In genomic region chr2:178175286-178175931, GRCm38 (mm10) we compare ENCODE assay signal across 8 mouse cellular contexts. TPM values are rescaled to one million over a fixed set of nuclear protein-coding genes. Genes with fewer than 3 reads are reported as not detected.
DNase-seq lines count a peak whose midpoint lies in the region; ATAC-seq and TF ChIP-seq lines count a peak whose summit lies in the region.

No protein-coding gene starts in this region.

- no peak overlapping the region for H3K4me3 ChIP-seq in kidney, embryonic 15.5 days (replicated peaks)
- no peak overlapping the region for H3K4me3 ChIP-seq in kidney, adult 2 months (ENCODE audit: insufficient read depth, low read depth, low read length)
- peak overlapping the region; percentile 15 for H3K4me3 ChIP-seq in hindbrain, embryonic 16.5 days (ENCODE audit: low read length)
- H3K4me3 ChIP-seq in neural tube, embryonic 15.5 days (replicated peaks), result peak overlapping the region; percentile 33

- no peak overlapping the region for H3K9ac ChIP-seq in kidney, embryonic 15.5 days
- peak overlapping the region; percentile 14 for H3K9ac ChIP-seq in hindbrain, embryonic 16.5 days (ENCODE audit: low read depth, low read length)
- peak overlapping the region; percentile 37 for H3K9ac ChIP-seq in neural tube, embryonic 15.5 days (replicated peaks)

- H3K9me3 ChIP-seq in kidney, embryonic 15.5 days (replicated peaks), result no peaks in the 10 kb centered on the region
- H3K9me3 ChIP-seq in hindbrain, embryonic 16.5 days (ENCODE audit: control insufficient read depth, low read length), result no peaks in the 10 kb centered on the region
- H3K9me3 ChIP-seq in neural tube, embryonic 15.5 days (replicated peaks), result no peaks in the 10 kb centered on the region

- no peak for TF ChIP-seq POLR2A in kidney, adult 2 months (IDR thresholded peaks at IDR 0.05; ENCODE audit: low read depth, low read length)

- TF ChIP-seq CTCF in kidney, adult 2 months (conservative IDR thresholded peaks at IDR 0.05; ENCODE audit: insufficient read depth, insufficient read length, low read depth, low read length), result no peak

- no peak for DNase-seq in kidney, adult 2 months
- DNase-seq in embryo, embryonic 10.5 days (ENCODE audit: low spot score), result peak; percentile 58
- DNase-seq in cerebellum, adult 9-11 months, result no peak
- DNase-seq in urinary bladder, postnatal 14 days (ENCODE audit: low spot score), result no peak
- no peak for DNase-seq in ovary, postnatal 36 days (ENCODE audit: low spot score)

- no peaks in the 10 kb centered on the region for H3K27me3 ChIP-seq in kidney, embryonic 15.5 days
- H3K27me3 ChIP-seq in kidney, adult 2 months (replicated peaks; ENCODE audit: control insufficient read depth, insufficient read depth, low read length), result no peaks in the 10 kb centered on the region
- no peaks in the 10 kb centered on the region for H3K27me3 ChIP-seq in hindbrain, embryonic 16.5 days (replicated peaks; ENCODE audit: control insufficient read depth, insufficient read depth, low read length)
- no peaks in the 10 kb centered on the region for H3K27me3 ChIP-seq in neural tube, embryonic 15.5 days (replicated peaks)

- 38% methylated on average over 16 of the region's 16 CpGs for WGBS in kidney, embryonic 15.5 days
- 38% methylated on average over 16 of the region's 16 CpGs for WGBS in kidney, adult 2 months
- WGBS in hindbrain, embryonic 16.5 days, result 27% methylated on average over 16 of the region's 16 CpGs
- WGBS in neural tube, embryonic 15.5 days, result 26% methylated on average over 16 of the region's 16 CpGs

- H3K27ac ChIP-seq in kidney, embryonic 15.5 days, result no peak overlapping the region
- H3K27ac ChIP-seq in kidney, adult 2 months (ENCODE audit: insufficient read depth, low read depth, low read length), result no peak overlapping the region
- peak overlapping the region; percentile 61 for H3K27ac ChIP-seq in hindbrain, embryonic 16.5 days (ENCODE audit: low read depth, low read length)
- H3K27ac ChIP-seq in neural tube, embryonic 15.5 days (replicated peaks), result peak overlapping the region; percentile 83

- ATAC-seq in kidney, embryonic 15.5 days (replicated peaks; ENCODE audit: low FRiP score), result peak; percentile 70; the same call in 1 of the 2 replicates
- peak; percentile 91 for ATAC-seq in hindbrain, embryonic 16.5 days
- peak; percentile 82 for ATAC-seq in neural tube, embryonic 15.5 days (ENCODE audit: low FRiP score)

- no peaks in the 10 kb centered on the region for H3K36me3 ChIP-seq in kidney, embryonic 15.5 days
- no peaks in the 10 kb centered on the region for H3K36me3 ChIP-seq in kidney, adult 2 months (ENCODE audit: control insufficient read depth, insufficient read depth, low read length)
- no peaks in the 10 kb centered on the region for H3K36me3 ChIP-seq in hindbrain, embryonic 16.5 days (ENCODE audit: control insufficient read depth, insufficient read depth, low read length)
- H3K36me3 ChIP-seq in neural tube, embryonic 15.5 days, result no peaks in the 10 kb centered on the region

- H3K4me2 ChIP-seq in kidney, embryonic 15.5 days, result peak overlapping the region; percentile 47
- H3K4me2 ChIP-seq in hindbrain, embryonic 16.5 days (ENCODE audit: low read length), result peak overlapping the region; percentile 44
- peak overlapping the region; percentile 56 for H3K4me2 ChIP-seq in neural tube, embryonic 15.5 days

- H3K4me1 ChIP-seq in kidney, embryonic 15.5 days, result no peaks in the 10 kb centered on the region
- H3K4me1 ChIP-seq in kidney, adult 2 months (ENCODE audit: control insufficient read depth, insufficient read depth, low read length), result no peaks in the 10 kb centered on the region
- peaks cover 16% of the 10 kb centered on the region for H3K4me1 ChIP-seq in hindbrain, embryonic 16.5 days (ENCODE audit: control insufficient read depth, insufficient read depth, low read depth, low read length)
- peaks cover 24% of the 10 kb centered on the region for H3K4me1 ChIP-seq in neural tube, embryonic 15.5 days

RNA-seq across cellular contexts. Expression of gene Phactr3, which starts 56.6 kb away (rescaled TPM):
- polyA plus RNA-seq in kidney, embryonic 15.5 days (2015; fragmentation: Nextera tagmentation; extraction: Ambion mirVana), result 0.85 and 1.5 TPM in 2 replicates
- 0.05 and 0.17 TPM in 2 replicates for polyA plus RNA-seq in kidney, adult 2 months (2012; rRNA removed)
- 55.3 and 69.1 TPM in 2 replicates for polyA plus RNA-seq in hindbrain, embryonic 16.5 days (2015; fragmentation: Nextera tagmentation; extraction: Ambion mirVana)
- polyA plus RNA-seq in neural tube, embryonic 15.5 days (2015; fragmentation: Nextera tagmentation; extraction: Ambion mirVana), result 47.1 and 57.2 TPM in 2 replicates

Comparison
In these comparisons a context has a peak if more than half of its experiments do, and no peak if none do; other contexts are left out.
1. H3K27ac ChIP-seq: peak in hindbrain, embryonic 16.5 days (single experiment) and neural tube, embryonic 15.5 days (single experiment); none in kidney, embryonic 15.5 days (single experiment) and kidney, adult 2 months (single experiment).
2. H3K4me3 ChIP-seq: peak in hindbrain, embryonic 16.5 days (single experiment) and neural tube, embryonic 15.5 days (single experiment); none in kidney, embryonic 15.5 days (single experiment) and kidney, adult 2 months (single experiment).
3. RNA of gene Phactr3, which starts 56.6 kb away (polyA plus RNA-seq): 55.3 to 69.1 TPM in hindbrain, embryonic 16.5 days and 47.1 to 57.2 TPM in neural tube, embryonic 15.5 days; 0.85 to 1.5 TPM in kidney, embryonic 15.5 days and 0.05 to 0.17 TPM in kidney, adult 2 months; every median in the first group is over 10 times any median in the second.
4. Peak in every context shown above with its lines, with median percentiles within 50 percentile points of each other: ATAC-seq and H3K4me2 ChIP-seq.